Mouse (Mus musculus): Measurements from ENCODE around the gene Fkbp6.

Gene Fkbp6

GRCm38 (mm10) chr5:135271563-135272165 is 78.2 kb downstream of the Fkbp6 start:
- no peak for DNase-seq

- DNase-seq = no peak
These were observed 79.5 kb downstream of the Fkbp6 start for GRCm38 (mm10) chr5:135270361-135270760.

GRCm38 (mm10) chr5:135269451-135269850 is 80.4 kb downstream of the Fkbp6 start:
- no peak for DNase-seq

GRCm38 (mm10) chr5:135264548-135264947 is 85.3 kb downstream of the Fkbp6 start:
- peak; percentile 36 to 60 for DNase-seq

GRCm38 (mm10) chr5:135263866-135264503 is 85.9 kb downstream of the Fkbp6 start:
- DNase-seq = peak; percentile 37 to 57

- DNase-seq = no peak
These were observed 91.3 kb downstream of the Fkbp6 start for GRCm38 (mm10) chr5:135258280-135259150.

- peak in 1 of 2 experiments; percentile 11 for DNase-seq
These were observed 92.3 kb downstream of the Fkbp6 start for GRCm38 (mm10) chr5:135257559-135257958.

GRCm38 (mm10) chr5:135256166-135256565 is 93.7 kb downstream of the Fkbp6 start:
- no peak for DNase-seq

GRCm38 (mm10) chr5:135253741-135254401 is 96.0 kb downstream of the Fkbp6 start:
- DNase-seq = no peak

- DNase-seq = peak; percentile 78
These were observed 98.8 kb downstream of the Fkbp6 start, which contains the start of gene Fzd9 for GRCm38 (mm10) chr5:135251079-135251454. TSS of gene Fzd9 (minus strand) at chr5:135251230.

GRCm38 (mm10) chr5:135250186-135251078 is 99.4 kb downstream of the Fkbp6 start:
- peak; percentile 21 to 24 for DNase-seq

- DNase-seq = no peak
These were observed 100.7 kb downstream of the Fkbp6 start for GRCm38 (mm10) chr5:135248956-135249676.

- no peak for DNase-seq
These were observed 102.5 kb downstream of the Fkbp6 start for GRCm38 (mm10) chr5:135247337-135247736.

GRCm38 (mm10) chr5:135246531-135246930 is 103.3 kb downstream of the Fkbp6 start:
- DNase-seq = no peak

GRCm38 (mm10) chr5:135243166-135243565 is 106.7 kb downstream of the Fkbp6 start:
- no peak for DNase-seq

GRCm38 (mm10) chr5:135242608-135243007 is 107.2 kb downstream of the Fkbp6 start:
- no peak for DNase-seq

- DNase-seq = no peak
These were observed 107.7 kb downstream of the Fkbp6 start for GRCm38 (mm10) chr5:135242136-135242535.

Measured in thymus, postnatal 36 days (tissue).